Mouse (Mus musculus): ENCODE measurements around the gene R3hdm2.

The R3hdm2 gene

DNA sequence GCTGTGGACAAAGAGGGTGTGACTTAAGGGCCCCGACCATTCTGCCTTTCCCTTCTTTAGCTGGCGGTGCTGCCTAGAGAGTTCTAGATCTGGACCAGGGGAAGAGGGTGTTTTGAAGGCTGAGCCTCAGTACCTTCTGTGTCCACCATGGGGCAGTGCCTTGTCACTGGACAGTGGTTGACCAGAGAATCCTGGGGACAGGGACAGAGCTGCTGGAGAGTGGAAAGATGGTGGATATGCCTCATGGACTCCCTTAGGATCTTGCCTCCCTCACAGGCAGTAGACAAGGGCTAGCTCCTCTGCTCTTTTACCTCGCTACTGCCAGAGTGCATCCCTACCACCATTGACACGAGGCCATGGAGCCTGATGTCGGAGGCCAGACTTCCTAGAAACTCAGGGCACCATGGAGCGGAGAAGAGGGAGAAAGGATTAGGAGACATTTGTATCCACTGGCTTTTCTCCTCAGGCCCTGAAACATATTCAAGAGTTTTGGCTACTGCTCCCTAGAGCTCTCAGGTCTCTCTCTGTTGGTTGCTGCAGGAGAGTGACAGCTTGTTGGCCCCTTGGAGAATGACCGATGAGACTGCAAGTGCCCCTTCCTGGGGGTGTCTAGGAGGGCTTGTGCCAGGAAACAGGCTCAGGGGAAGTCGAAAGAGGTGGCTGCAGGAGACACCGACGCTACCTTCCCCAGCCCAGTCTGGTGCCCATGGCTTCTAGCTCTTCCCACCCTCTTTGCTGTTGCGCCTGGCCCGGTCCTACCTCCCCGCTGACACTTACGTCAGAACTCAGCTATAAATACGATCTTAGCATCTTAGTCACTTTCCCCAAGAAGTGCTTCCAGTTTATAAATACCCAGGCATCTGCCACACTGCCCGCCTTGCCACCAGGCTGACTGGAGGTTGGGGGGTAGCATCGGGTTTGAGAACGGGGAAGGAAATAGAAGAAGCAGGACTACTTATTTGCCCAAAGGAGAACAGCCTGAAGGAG, 25.9 kb upstream of the R3hdm2 start, which contains the start of gene Inhbe:
Gene Inhbe (minus strand): TSS at position 503 of the 987 bp plus-strand sequence.
- no peak for DNase-seq (ENCODE audit: low read depth, low spot score)

DNA sequence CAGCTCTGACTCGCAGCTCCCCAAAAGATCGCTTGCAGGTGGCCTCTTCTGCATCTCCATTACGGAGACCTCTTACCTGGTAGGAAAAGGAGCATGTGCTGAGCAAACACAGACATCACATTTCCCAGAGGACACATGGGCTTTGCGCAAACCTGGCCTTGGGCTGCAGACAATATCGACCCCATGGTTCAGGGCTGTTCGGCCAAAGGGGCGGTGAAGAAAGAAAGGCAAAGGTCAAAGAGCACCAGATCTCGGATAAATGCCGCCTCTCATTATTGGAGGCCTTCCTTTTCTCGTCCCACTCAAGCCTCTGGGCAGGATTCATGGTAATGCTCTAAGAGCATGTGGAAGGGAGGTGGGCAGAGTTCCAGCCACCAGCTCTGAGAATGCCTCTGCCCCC, 24.8 kb upstream of the R3hdm2 start:
- no peak for DNase-seq (ENCODE audit: low read depth, low spot score)

DNA sequence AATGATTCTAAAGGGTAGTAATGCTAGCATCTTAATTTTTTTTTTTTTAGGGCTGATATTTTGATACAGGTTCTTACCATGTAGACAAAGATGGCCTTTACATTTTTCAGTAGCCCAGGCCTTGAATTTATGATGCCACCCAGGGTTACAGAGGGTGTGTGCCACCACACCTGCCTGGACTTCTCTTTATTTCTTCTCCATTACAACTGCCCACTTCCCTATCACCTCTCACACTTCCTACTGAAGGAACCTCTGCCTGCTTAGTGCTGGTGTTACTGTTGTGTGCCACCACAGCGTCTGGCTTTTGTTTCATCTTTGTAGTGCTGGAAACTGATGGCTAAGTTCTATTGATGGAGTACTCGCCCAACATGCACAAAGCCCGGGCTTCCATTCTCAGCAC, 19.4 kb upstream of the R3hdm2 start:
- no peak for DNase-seq (ENCODE audit: low read depth, low spot score)

DNA sequence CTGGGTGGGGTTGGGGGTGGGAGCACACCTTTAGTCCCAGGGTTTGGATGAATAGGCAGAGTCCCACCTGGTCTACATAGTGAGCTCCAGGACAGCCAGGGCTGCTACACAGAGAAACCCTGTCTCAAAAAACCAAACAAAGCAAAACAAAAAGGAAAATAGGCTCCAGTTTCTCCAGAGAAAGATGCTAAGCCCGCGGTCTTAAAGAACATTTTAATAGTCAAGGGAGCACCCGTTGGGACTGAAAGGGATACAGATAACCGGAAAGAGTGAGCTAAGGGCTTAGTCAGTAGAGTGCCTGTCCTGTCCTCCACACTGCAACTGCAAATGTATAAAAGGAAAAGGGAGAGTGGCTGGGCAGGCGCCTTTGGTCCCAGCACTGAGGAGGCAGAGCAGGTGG, 13.0 kb upstream of the R3hdm2 start:
- DNase-seq (ENCODE audit: low read depth, low spot score), result no peak

DNA sequence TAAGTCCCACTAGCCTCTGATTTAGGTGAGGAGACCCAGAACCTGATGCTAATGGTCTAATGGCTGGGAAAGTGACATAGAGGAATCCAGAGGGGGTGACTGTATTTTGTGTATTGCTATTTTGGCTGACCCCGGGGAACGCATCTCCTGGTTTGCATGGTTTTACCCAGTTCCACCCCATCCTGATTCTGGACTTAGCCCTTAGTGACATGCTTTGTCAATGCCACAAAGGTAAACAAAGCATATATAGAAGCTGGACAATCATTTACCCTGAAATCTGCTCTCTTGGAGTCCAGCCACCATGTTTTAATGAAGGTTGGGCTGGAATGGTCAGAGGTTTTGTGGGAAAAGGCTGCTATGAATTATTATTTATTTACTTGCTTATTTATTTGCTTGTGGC, 11.9 kb upstream of the R3hdm2 start:
- no peak for DNase-seq (ENCODE audit: low read depth, low spot score)

DNA sequence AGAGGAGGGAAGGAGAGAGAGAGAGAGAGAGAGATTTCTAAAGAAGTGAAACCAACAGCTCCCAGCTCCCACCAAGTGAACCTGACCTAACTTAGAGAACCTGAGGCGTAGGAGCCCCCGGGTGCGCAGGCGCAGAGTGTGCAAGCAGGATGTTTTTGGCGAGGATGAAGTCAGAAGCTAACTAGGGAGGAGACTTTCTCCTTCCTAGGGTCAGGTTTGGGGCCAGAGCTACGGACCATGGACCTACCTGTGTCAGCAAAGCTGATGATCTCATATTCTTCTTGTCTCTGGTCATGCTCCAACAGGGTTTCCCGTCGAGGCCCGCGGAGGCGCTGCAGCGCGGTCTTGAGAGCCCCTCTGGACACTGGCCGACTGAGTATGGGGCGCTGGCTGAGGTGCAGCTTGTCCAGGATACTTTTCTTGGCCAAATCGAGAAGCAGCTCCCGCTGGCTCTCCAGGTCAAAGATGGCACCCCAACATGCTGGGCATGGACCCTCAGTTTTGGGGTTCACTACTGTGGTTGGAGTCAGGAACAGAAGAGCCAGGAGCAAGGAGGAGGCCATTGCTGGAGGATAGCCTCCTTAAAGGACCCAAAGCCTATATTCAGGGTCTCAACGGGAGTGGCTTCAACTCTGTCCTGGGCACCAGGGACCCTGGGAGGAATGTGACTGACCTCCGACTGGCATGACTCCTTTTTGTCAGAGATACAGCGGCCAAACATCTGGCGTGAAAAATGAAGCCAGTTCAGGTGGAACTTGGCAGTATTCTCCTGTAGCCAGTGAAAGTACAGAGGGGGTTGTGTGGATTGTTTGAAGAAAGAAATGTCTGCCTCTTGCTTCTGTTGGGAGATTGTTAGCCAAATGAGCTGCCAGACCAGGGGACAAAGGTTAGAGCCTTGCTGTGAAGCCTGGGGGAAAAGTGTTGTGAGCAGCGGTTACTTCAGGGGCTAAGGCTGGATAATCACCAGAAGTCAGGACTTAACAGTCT, 10.0 kb upstream of the R3hdm2 start, which contains the start of gene Inhbc:
Gene Inhbc (minus strand): TSS at position 598 of the 987 bp plus-strand sequence.
- no peak for DNase-seq (ENCODE audit: low read depth, low spot score)

DNA sequence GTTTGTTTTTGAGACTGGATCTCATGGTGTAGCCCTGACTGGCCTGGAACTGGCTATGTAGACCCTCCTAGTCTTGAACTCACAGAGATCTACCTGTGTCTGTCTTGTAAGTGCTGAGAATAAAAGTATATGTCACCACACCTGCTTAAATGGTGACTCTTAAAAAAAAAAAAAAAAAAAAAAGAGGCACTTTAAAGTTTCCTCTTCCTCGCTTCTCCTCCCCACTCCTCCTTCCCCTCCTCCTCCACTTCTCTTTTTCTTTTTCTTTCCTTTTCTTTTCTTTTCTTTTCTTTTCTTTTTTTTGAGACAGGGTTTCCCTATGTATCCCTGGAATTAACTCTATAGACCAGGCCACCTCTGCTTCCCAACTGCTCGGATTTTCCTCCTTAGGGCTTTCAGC, 9.1 kb upstream of the R3hdm2 start:
- no peak for DNase-seq (ENCODE audit: low read depth, low spot score)

DNA sequence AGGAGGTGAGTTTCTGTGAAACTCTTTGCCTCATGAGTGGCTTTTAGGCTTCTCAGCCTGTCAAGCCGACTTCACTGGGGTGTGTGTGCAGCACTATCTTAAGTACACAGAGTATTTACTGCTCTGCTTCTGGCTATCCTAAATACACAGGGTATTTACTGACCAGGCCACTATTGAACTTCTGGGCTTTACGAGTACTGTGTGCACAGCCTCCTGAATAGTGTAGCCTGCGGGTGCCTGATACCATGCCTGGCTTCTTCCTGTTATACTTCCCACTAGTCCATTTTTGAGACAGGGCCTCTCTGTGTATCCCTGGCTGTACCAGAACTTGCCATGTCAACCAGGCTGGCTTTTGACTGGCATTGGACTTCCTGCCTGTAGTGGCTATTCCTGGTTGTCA, 2.4 kb upstream of the R3hdm2 start:
- no peak for DNase-seq (ENCODE audit: low read depth, low spot score)

DNA sequence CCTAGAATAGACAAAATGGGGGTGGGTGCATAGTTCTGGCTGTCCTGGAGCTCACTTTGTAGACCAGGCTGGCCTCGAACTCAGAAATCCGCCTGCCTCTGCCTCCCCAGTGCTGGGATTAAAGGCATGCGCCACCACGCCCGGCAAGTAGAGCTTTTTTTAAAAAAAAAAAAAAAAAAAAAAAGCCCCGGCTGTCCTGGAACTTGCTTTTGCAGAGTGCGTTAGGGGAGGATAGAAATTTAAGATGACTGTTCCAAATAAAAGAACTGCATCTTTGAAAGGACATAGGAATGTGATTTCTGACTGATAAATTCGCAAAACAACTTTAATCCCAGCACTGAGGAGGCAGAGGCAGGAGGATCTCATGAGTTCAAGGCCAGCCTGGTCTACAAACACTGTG, 473 bp upstream of the R3hdm2 start:
- DNase-seq (ENCODE audit: low read depth, low spot score), result no peak

DNA sequence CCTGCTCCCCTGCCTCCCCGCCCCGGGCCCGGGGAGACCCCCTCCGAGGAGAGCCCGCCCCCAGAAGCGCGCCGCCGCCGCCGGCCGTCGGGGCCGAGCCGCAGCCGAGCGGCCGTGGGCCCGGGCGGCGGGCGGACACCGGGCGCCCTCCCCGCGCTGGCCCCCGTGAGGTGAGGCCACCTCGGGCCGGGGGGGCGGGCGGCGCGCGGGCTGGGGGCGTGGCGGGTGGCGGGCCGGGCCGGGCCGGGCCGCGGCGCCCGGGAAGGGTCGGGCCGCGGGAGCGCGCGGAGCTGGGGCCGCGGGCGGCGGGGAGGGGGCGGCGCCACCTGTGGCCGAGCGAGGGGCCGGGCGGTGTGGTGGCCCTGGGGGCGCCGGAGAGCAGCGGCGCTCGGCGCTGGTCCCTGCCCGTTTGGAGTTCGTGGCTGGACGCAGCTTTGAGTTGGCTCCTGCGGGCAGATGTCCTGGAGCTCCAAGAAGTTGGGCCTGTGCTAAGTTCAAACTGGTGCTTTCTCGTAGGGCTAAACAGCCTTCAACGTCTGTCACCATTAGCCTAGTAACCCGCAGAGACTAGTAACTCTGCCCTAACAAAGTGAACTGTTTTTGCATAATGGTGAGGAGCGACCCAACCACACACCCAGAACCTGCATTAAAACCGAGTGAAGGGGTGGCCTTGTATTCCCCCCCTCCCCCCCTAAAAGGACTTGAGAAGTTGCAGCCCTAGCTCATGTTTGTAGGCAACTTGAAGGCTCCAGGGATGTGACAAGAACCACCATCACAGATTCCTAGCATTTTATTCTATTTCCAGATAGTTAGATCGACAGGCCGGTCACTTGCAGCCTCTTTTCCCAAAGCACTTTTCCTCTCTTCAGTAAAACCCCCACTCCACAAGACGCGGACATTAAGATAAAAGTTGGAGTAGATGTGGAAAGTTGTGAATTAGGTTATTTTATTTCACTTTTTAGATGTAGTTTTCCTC, 928 bp downstream of the R3hdm2 start:
- peak; percentile 78 for DNase-seq (ENCODE audit: low read depth, low spot score)

DNA sequence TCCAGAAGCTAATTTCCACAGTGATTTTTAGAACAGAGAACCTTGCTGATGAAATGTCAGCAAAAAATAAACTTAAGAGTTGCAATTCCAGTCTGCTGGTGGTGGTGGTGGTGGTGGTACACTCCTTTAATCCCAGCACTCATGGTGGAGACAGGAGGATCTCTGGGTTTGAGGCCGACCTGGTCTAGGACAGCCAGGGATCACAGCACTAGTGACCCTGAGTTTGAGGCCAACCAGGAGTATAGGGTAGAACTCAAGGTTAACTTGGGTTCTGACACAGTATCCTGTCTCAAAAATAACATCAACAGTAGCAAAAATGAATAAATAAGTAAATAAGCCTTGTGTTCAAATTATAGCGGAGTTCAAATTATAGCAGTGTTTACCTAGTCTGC, 1.6 kb downstream of the R3hdm2 start:
- no peak for DNase-seq (ENCODE audit: low read depth, low spot score)

DNA sequence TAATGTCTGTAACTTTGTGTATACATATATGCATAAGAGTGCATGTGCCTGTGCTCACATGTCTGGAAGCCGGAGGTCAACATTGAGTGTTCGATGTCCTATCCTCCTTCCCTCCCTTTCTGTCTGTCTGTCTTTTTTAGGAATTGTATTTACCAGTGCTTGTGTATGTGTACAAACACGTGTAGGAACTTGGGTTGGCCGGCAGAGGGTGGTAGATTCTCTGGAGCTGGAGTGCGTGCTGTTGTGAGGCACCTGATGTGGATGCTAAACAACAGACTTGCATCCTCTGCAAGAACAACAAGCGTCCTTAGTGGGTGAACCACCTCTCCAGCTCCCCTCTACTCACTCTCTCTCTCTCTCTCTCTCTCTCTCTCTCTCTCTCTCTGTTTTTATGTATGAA, 11.6 kb downstream of the R3hdm2 start:
- DNase-seq (ENCODE audit: low read depth, low spot score), result no peak

DNA sequence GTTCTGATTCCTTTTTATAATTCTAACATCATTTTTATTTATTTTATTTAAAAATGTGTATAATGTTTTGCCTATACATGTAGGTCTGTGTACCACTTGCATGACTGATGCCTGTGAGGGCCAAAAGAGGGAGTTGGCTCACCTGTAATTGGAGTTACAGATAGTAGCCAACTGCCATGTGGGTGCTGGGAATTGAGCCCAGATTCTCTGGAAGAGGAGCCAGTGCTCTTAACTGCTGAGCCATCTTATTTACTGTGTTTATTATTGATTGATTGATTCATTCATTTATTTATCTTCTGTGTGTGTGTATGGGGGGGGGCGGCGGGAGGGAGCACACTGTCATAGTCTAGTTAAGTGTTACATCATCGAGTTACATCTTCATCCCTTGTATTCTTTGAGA, 24.6 kb downstream of the R3hdm2 start:
- DNase-seq (ENCODE audit: low read depth, low spot score), result no peak

DNA sequence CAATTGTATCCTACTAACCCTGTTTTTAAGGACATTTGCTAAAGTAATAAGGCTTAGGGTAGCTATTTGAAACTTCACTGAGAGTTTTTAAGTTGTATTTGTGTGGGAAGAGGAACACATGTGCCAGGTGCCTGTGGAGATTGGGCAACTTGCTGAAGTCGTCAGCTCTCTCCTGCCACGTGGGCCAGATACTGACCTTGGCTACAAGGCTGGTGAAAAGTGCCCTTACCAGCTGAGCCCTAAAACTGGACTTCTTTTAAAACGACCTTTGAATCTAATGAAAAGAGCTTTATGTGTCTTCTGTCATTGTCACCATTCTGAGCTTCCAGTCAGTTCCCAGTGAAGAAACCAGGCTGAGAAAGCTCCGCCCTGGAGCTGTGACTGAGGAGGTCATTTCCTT, 27.3 kb downstream of the R3hdm2 start:
- DNase-seq (ENCODE audit: low read depth, low spot score), result no peak

DNA sequence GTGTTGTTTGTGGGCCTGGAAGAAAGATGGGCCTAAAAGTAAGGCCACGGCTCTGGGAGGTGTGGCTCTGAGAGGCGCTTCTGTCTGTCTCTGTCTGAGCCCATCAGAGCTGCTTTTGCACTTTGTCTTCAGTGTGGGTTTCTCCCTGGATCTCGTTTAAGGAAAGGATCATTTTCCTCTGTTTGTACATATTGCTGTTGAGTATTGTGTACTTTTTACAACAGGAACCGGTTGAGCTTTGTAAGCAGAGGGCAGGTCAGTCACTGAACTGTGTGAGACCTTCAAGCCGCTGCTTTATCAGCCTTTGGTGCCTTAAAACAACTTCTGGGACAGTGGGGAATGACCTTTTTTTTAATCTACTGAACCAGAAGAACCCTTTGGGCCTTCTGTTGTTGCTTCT, 32.0 kb downstream of the R3hdm2 start:
- DNase-seq (ENCODE audit: low read depth, low spot score), result no peak

DNA sequence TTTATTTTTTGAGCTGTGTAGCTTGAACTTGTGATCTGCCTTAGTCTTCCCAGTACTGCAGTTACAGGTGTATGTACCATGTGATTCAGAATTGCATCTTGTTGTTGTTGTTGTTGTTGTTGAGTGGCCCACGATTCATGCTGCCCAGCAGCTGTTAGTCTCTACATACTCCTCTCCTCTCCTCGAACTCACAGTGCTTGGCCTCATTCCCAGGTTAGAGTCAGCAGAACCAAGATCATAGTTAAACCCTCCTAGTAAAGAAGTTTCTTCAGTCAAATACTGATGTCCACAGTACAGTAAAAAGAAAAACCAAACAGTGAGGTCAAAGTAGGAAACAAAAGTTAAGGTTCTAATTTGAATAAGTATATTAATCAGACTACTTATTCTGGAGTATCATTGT, 32.6 kb downstream of the R3hdm2 start:
- DNase-seq (ENCODE audit: low read depth, low spot score), result no peak

DNA sequence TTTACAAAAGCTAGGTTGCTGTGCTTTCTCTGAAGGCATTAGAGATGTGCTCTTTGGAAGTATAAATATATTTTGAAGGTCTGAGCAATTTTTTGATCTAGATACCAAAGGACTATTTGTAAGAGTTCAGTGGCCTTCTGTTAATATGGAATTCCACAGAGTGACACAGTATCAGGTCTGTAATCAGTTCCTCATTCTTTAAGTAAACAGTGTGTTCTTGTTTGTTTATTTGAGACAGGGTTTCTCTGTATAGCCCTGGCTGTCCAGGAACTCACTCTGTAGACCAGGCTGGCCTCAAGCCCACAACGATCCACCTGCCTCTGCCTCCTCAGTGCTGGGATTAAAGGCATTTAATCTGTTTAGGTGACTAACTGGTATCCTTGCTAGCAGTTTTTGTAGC, 33.5 kb downstream of the R3hdm2 start:
- DNase-seq (ENCODE audit: low read depth, low spot score), result no peak

DNA sequence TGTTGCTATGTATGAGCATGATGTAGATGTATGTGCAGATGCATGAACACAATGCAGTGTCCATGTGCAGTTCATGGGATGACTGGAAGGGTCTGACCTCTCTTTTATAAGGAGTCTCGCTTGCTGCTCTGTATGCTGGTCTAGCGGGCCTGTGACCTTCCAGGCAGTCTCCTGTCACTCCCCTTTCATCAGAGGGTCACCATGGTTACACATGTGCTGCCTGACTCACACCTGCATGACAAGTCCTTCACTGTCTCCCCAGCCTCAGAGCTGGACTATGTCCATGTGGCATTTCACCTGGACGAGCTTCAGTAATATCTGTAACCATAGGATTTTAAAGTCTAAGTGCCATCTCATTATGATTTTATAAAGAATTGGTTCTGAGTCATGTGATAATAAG, 34.0 kb downstream of the R3hdm2 start:
- no peak for DNase-seq (ENCODE audit: low read depth, low spot score)

DNA sequence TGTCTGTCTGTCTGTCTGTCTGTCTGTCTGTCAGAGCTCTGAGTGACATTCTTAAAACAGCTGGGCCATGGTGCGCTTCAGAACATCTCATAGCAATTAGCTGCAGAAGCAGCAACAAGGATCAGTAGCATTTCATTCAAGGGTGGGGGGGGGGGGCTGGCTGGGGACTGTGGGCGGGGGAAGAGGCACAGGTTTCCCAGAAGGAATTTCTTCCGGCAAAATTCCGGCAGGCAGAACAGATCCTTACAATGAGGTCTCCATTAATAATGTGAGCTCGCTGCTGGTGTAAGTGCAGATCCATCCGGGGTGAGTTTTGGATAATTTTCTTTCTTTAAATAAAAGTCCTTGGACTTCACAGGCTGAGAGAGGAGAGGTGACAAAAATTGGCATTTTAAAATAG, 40.0 kb downstream of the R3hdm2 start:
- DNase-seq (ENCODE audit: low read depth, low spot score), result peak; percentile 34

DNA sequence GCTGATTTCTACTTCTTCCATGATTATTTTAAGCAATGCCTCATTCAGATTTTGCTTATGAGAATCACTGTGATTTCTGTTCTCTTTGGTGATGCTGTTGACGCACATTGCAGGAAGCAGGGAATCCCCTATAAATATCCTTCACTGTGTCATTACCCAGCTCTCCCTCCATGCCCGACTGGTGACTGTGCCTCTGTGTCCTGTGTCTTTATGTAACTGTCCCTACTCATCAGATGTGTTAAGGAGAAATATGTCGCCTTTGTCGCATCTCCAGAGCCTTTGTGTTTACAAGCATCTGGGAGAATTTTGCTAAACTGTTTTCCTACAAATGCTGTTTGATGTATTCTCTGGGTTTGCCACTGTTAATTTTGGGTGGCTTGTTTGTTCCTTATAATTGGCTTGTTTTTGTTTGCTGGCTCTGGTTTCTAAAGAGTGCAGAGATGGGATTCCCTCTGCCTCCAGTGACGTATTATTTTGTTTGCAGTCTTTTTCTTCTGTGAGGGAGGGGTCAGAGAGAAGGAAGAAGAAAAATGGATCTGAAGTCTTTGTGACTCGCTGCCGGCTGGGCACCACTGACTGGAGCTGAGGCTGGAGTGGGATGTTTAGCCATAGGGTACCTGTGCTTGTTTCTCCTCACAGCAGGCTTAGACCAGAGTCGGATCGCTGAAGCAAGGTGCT, 40.7 kb downstream of the R3hdm2 start:
- no peak for DNase-seq (ENCODE audit: low read depth, low spot score)

Data from mesoderm, embryonic 11.5 days (tissue).